Mouse (Mus musculus) adrenal gland, adult (tissue): Measurements from ENCODE around the gene E030025P04Rik.

Experiments used
- DNase-seq, 2 experiments: peaks; one replicate each; pipeline ENCODE4 v3.0.0; 2022 to 2023; ENCODE audit warnings: low spot score in 1 of 2; ENCODE audit not compliant: inconsistent age in 2 of 2

The E030025P04Rik gene

DNA sequence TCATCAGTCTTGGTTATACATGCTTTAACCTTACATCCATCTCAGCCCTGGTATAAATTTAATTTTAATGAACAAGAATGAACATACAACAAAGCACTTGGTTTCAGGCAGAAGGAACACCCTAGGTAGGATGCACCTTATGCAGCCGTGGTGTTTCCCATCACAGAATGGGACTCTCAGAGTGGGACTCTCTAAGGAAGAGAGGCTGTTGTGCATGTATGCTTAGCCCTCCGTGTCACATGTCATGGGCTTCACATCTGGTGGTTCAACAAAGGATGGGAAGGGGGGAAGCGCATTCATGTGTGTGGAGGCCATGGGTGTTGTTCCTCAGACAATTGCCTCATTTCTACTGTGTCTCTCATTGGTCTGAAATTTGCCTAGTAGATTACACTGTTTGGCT is 40.8 kb downstream of the E030025P04Rik start:
- DNase-seq: no peak

DNA sequence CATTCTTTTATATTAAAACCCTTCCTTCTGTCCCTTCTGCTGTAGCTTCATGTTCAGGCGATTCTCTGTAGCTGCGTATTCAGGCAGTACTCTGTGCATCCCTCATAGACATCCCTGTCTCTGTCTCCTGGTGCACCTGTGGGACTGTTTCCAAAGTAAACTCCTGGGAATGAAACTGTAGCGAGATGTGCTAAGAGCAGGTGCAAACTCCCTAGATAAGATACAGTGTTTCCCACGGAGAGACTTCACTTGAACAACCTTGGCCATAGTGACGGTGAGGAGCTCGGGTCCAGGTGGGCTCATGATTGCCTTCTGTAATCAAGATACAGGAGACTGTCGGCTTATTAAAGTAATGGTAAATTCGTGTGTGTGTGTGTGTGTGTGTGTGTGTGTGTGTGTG is 41.5 kb downstream of the E030025P04Rik start:
- DNase-seq: no peak

DNA sequence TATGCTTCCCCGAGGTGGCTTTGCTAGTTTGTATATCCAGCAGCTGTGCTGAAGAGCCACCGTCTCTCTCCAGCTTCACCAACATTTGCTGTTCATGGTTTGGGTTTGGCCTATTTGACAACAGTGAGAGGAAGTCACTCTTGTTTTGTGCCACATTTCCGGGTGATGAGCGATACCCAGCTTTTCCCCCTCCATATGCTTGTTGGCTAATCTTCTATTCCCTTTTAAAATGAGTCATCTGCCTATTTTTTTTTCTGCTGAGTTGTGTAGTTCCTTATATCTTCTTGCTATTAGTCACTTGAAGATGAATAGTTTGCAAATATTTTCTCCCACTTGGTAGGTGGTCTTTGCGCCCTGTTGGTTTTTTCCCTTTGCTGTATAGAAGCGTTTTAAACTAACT is 43.9 kb downstream of the E030025P04Rik start:
- no peak for DNase-seq

DNA sequence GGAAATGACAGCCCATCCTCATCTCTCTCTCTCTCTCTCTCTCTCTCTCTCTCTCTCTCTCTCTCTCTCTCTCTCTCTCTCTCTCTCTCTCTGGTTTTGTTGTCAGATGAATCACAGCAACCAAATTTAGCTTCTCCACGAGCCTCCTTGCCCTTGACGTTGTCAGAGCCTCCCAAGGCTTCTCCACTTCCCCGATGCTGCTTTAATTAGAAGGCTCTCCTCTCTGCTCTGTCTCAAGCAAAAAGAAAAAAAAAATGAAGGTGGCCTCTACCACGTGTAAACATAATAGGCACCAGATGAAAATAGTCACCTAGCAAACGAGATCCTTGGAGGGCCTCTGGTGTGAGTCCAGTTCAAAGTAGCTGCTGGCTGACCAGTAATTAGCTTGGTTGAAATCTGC is 52.3 kb downstream of the E030025P04Rik start:
- peak; percentile 36 to 79 for DNase-seq
